Mouse (Mus musculus) MEL (cell line): ENCODE results near the gene Zp3r.

Source experiments
- CTCF ChIP-seq, 3 experiments: IDR thresholded peaks in 2 of 3; conservative IDR thresholded peaks in 1 of 3; 2 replicates each; pipeline ENCODE4 v1.5.1; 2011 to 2012; ENCODE audit warnings: low read length in 3 of 3, low read depth in 2 of 3, mild to moderate bottlenecking in 2 of 3, improper control_type of control experiment in 1 of 3, inconsistent platforms in 1 of 3, mixed read lengths in 1 of 3, moderate library complexity in 1 of 3; ENCODE audit not compliant: control insufficient read depth in 1 of 3, insufficient read depth in 1 of 3, poor library complexity in 1 of 3, severe bottlenecking in 1 of 3
- E2F4 ChIP-seq: IDR thresholded peaks from 2 replicates; pipeline ENCODE4 v1.6.1; 2011; ENCODE audit warnings: low read depth, low read length, improper control_type of control experiment, borderline replicate concordance
- POLR2A ChIP-seq, 2 experiments: IDR thresholded peaks; 2 replicates each; pipeline ENCODE4 v1.6.1; 2011 to 2012; ENCODE audit warnings: low read length in 2 of 2, mild to moderate bottlenecking in 2 of 2, control low read depth in 1 of 2, improper control_type of control experiment in 1 of 2, low read depth in 1 of 2, moderate library complexity in 1 of 2; ENCODE audit not compliant: control insufficient read depth in 1 of 2, insufficient read depth in 1 of 2, poor library complexity in 1 of 2
- USF1 ChIP-seq: IDR thresholded peaks from 2 replicates; pipeline ENCODE4 v1.6.1; 2014; ENCODE audit warnings: low read depth, mild to moderate bottlenecking, inconsistent platforms, low read length, improper control_type of control experiment, moderate library complexity

- no peak for TF ChIP-seq E2F4
- TF ChIP-seq CTCF (IDR thresholded peaks at IDR 0.05 in 2 of 3, conservative IDR thresholded peaks at IDR 0.05 in 1 of 3; ENCODE audit: control insufficient read depth in 1 of 3, insufficient read depth in 1 of 3, low read depth in 2 of 3, low read length in 3 of 3, poor library complexity in 1 of 3, severe bottlenecking in 1 of 3): no peak
- no peak for TF ChIP-seq POLR2A (IDR thresholded peaks at IDR 0.05; ENCODE audit: control insufficient read depth in 1 of 2, insufficient read depth in 1 of 2, low read depth in 1 of 2, low read length in 2 of 2, poor library complexity in 1 of 2)
- TF ChIP-seq USF1: no peak
These were observed 14.7 kb upstream of the Zp3r start for GRCm38 (mm10) chr1:130644103-130644502.
